Mouse (Mus musculus) left cerebral cortex, adult 2 months (tissue): ENCODE results near the gene Tnpo3. TPM values are rescaled to one million over a fixed set of nuclear protein-coding genes. Genes with fewer than 3 reads are reported as not detected.

Experiments
- DNase-seq, 2 experiments: peaks; one replicate each; pipeline ENCODE4 v3.0.0; 2021 to 2022; ENCODE audit warnings: low spot score in 2 of 2, mixed read lengths in 1 of 2; ENCODE audit errors: extremely low spot score in 1 of 2
- H3K27ac ChIP-seq: fragments of 200-600 bp; 2 replicates; pipeline ENCODE4 v1.8.1; 2022
- H3K4me3 ChIP-seq: fragments of 200-600 bp; 2 replicates; pipeline ENCODE4 v1.8.1; 2022
- CTCF ChIP-seq: fragments of 200-600 bp; IDR thresholded peaks from 2 replicates; pipeline ENCODE4 v1.8.1; 2022; ENCODE audit warnings: antibody characterized with exemption, mild to moderate bottlenecking, moderate library complexity
- intact Hi-C: fragments of 180-260 bp; cut with DNase I; formaldehyde crosslinking; loops from one replicate; pipeline ENCODE4 v1.15.1; 2025
- total RNA-seq, 2 experiments: library from RNA; stranded (reverse); gene quantifications; 2 replicates each; pipeline ENCODE4 v1.2.3; 2021

Gene Tnpo3
- total RNA-seq, 2 experiments from 2014 or later: 72.7 to 73.3 TPM

DNA sequence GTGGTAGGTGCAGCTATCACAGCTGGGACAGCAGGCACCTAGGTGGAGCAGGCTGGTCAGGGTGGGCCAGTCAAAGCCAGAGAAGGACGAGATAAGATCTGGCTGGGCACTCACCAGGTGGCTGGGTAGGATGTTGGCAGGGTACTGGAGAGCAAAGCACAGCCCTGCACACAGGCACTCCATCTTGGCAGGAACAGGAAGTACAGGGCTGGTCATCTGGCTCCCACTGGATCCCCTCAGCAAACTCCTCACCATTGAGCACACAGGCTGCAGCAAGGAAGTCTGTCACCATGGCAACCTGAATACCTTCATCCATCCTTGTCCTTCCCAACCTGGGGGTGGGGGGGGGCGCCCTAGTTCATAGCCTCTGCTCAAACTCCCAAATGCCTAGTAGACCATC is 111.9 kb downstream of the Tnpo3 start:
- Histone ChIP-seq H3K27ac (no peak overlapping the region), H3K4me3 (no peak overlapping the region)
- no peak for TF ChIP-seq CTCF
- DNase-seq: no peak
- intact Hi-C loops: no loop called here

DNA sequence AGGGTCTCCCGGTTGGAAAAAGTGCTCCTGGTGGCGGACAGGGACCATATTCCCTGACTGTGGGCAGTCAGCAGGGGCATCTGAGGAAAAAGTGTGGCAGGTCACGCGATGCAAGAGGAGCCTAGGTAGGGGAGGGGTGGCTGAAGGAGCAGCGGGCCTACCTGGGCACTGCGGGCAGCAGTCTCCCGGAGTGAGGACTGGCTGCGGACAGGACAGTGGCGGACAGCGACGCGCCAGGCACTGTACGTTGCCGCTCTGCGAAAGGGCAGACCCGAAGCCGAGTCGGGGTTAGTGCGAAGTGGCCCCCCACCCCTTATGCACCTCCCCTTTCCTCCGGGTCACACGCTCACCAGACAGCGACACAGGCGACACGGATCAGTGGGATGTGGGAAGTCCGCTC is 113.4 kb downstream of the Tnpo3 start:
- TF ChIP-seq CTCF: no peak
- intact Hi-C loops: no loop called here
- Histone ChIP-seq H3K4me3 (no peak overlapping the region), H3K27ac (no peak overlapping the region)
- DNase-seq: no peak

- TF ChIP-seq CTCF: no peak
- H3K4me3 ChIP-seq: no peak overlapping the region
- H3K27ac ChIP-seq: no peak overlapping the region
- intact Hi-C loops: no loop called here
- DNase-seq: no peak
These were observed 115.6 kb downstream of the Tnpo3 start for GRCm38 (mm10) chr6:29494101-29494500.

Other genes starting within 250 kb of the Tnpo3 start
- gene Opn1sw, start 221.4 kb downstream of the Tnpo3 start, total RNA-seq: under 1 TPM in 1 of 2 experiments, not detected in 1; 0.16 TPM
- gene Ccdc136, start 213.6 kb downstream of the Tnpo3 start, total RNA-seq: 100 to 1,000 TPM; 104 to 105 TPM
- gene Flnc, start 176.6 kb downstream of the Tnpo3 start, total RNA-seq: 1 to 10 TPM; 1.2 to 1.7 TPM
- gene Atp6v1f, start 142.2 kb downstream of the Tnpo3 start, total RNA-seq: 100 to 1,000 TPM; 242 to 247 TPM
- gene Atp6v1fnb, start 138.4 kb downstream of the Tnpo3 start, total RNA-seq: under 1 TPM; 0.54 to 0.72 TPM
- 1 to 10 TPM; 1.1 to 2.2 TPM for gene Kcp, start 101.9 kb downstream of the Tnpo3 start, total RNA-seq
- gene Irf5, start 83.3 kb downstream of the Tnpo3 start, total RNA-seq: 1 to 10 TPM; 4.0 to 4.4 TPM
- gene Tspan33, start 84.3 kb upstream of the Tnpo3 start, total RNA-seq: 10 to 100 TPM; 27.5 to 28.2 TPM
- 1 to 10 TPM; 9.0 to 9.2 TPM for gene Smo, start 125.6 kb upstream of the Tnpo3 start, total RNA-seq
- gene Ahcyl2, start 158.1 kb upstream of the Tnpo3 start, total RNA-seq: 100 to 1,000 TPM; 137 to 141 TPM